Mouse (Mus musculus) forebrain, embryonic 15.5 days (tissue): ENCODE data around the gene Mlana. TPM values are rescaled to one million over a fixed set of nuclear protein-coding genes. Genes with fewer than 3 reads are reported as not detected.

Experiments
- ATAC-seq: fragments of 200-750 bp; cut with Nextera tagmentation; replicated peaks from 2 replicates; pipeline ENCODE4 v1.8.0; 2017; ENCODE audit warnings: mild to moderate bottlenecking, moderate TSS enrichment, moderate library complexity
- H3K27ac ChIP-seq: fragments of 300-500 bp; sonication (generic); replicated peaks from 2 replicates; pipeline ENCODE4 v1.5.1; 2015; ENCODE audit warnings: mild to moderate bottlenecking, inconsistent platforms
- H3K27me3 ChIP-seq: fragments of 300-500 bp; sonication (generic); 2 replicates; pipeline ENCODE4 v1.6.1; 2015; ENCODE audit warnings: inconsistent platforms
- H3K36me3 ChIP-seq: fragments of 300-500 bp; sonication (generic); 2 replicates; pipeline ENCODE4 v1.6.1; 2015; ENCODE audit warnings: mild to moderate bottlenecking, inconsistent platforms
- H3K4me1 ChIP-seq: fragments of 300-500 bp; sonication (generic); 2 replicates; pipeline ENCODE4 v1.6.1; 2015; ENCODE audit warnings: inconsistent platforms
- H3K4me2 ChIP-seq: fragments of 300-500 bp; sonication (generic); replicated peaks from 2 replicates; pipeline ENCODE4 v1.6.1; 2015; ENCODE audit warnings: mild to moderate bottlenecking, inconsistent platforms
- H3K4me3 ChIP-seq: fragments of 300-500 bp; sonication (generic); 2 replicates; pipeline ENCODE4 v1.5.1; 2015; ENCODE audit warnings: mild to moderate bottlenecking, inconsistent platforms
- H3K9ac ChIP-seq: fragments of 300-500 bp; sonication (generic); replicated peaks from 2 replicates; pipeline ENCODE4 v1.6.1; 2015; ENCODE audit warnings: mild to moderate bottlenecking, inconsistent platforms
- H3K9me3 ChIP-seq: fragments of 300-500 bp; sonication (generic); 2 replicates; pipeline ENCODE4 v1.6.1; 2016; ENCODE audit warnings: inconsistent platforms
- WGBS: fragments of 180-500 bp; shearing (Covaris S2); methylation state at CpG from one replicate; pipeline ENCODE4 v1.1.7; 2015; ENCODE audit warnings: mixed read lengths; 5-methylcytosine and 5-hydroxymethylcytosine counted together
- polyA plus RNA-seq: library from polyadenylated mRNA; unstranded; fragments of >200 nt; fragmentation: Nextera tagmentation; extraction: Ambion mirVana; gene quantifications from 2 replicates; pipeline ENCODE4 v1.2.1, GENCODE M21; 2015

The Mlana gene
- polyA plus RNA-seq, 1 experiment from 2014 or later: not detected

GRCm38 (mm10) chr19:29661974-29662580, 35.5 kb upstream of the Mlana start:
- Histone ChIP-seq H3K4me2 (no peak overlapping the region), H3K4me3 (no peak overlapping the region), H3K4me1 (no peaks in the 10 kb centered on the region), H3K9me3 (no peaks in the 10 kb centered on the region), H3K9ac (no peak overlapping the region), H3K27me3 (no peaks in the 10 kb centered on the region), H3K27ac (no peak overlapping the region), H3K36me3 (no peaks in the 10 kb centered on the region)
- WGBS: 74% methylated on average over 6 of the region's 6 CpGs
- no peak for ATAC-seq

- H3K36me3 ChIP-seq: no peaks in the 10 kb centered on the region
- H3K9me3 ChIP-seq: no peaks in the 10 kb centered on the region
- no peak overlapping the region for H3K4me2 ChIP-seq
- 75% methylated on average over 8 of the region's 8 CpGs for WGBS
- H3K27me3 ChIP-seq: no peaks in the 10 kb centered on the region
- no peak overlapping the region for H3K27ac ChIP-seq
- H3K4me1 ChIP-seq: no peaks in the 10 kb centered on the region
- H3K4me3 ChIP-seq: no peak overlapping the region
- no peak for ATAC-seq
- H3K9ac ChIP-seq: no peak overlapping the region
Measured at GRCm38 (mm10) chr19:29663780-29664179, 33.8 kb upstream of the Mlana start.

GRCm38 (mm10) chr19:29664934-29665333, 32.7 kb upstream of the Mlana start:
- Histone ChIP-seq H3K9me3 (no peaks in the 10 kb centered on the region), H3K27me3 (no peaks in the 10 kb centered on the region), H3K4me2 (no peak overlapping the region), H3K4me3 (no peak overlapping the region), H3K4me1 (no peaks in the 10 kb centered on the region), H3K27ac (no peak overlapping the region), H3K36me3 (no peaks in the 10 kb centered on the region), H3K9ac (no peak overlapping the region)
- 81% methylated on average over 5 of the region's 5 CpGs for WGBS
- ATAC-seq: no peak

GRCm38 (mm10) chr19:29666164-29666563, 31.5 kb upstream of the Mlana start:
- ATAC-seq: no peak
- no peak overlapping the region for H3K27ac ChIP-seq
- no peaks in the 10 kb centered on the region for H3K9me3 ChIP-seq
- no peaks in the 10 kb centered on the region for H3K27me3 ChIP-seq
- 90% methylated on average over 4 of the region's 4 CpGs for WGBS
- H3K9ac ChIP-seq: no peak overlapping the region
- no peak overlapping the region for H3K4me2 ChIP-seq
- no peak overlapping the region for H3K4me3 ChIP-seq
- H3K36me3 ChIP-seq: no peaks in the 10 kb centered on the region
- no peaks in the 10 kb centered on the region for H3K4me1 ChIP-seq

GRCm38 (mm10) chr19:29666965-29667594, 30.5 kb upstream of the Mlana start:
- Histone ChIP-seq H3K27ac (no peak overlapping the region), H3K27me3 (no peaks in the 10 kb centered on the region), H3K9me3 (no peaks in the 10 kb centered on the region), H3K4me2 (no peak overlapping the region), H3K9ac (no peak overlapping the region), H3K36me3 (no peaks in the 10 kb centered on the region), H3K4me3 (no peak overlapping the region), H3K4me1 (no peaks in the 10 kb centered on the region)
- WGBS: 89% methylated on average over 5 of the region's 5 CpGs
- ATAC-seq: no peak

GRCm38 (mm10) chr19:29668135-29668534, 29.5 kb upstream of the Mlana start:
- no peak overlapping the region for H3K9ac ChIP-seq
- H3K36me3 ChIP-seq: no peaks in the 10 kb centered on the region
- no peak for ATAC-seq
- 90% methylated on average over 7 of the region's 7 CpGs for WGBS
- no peaks in the 10 kb centered on the region for H3K4me1 ChIP-seq
- H3K4me3 ChIP-seq: no peak overlapping the region
- no peak overlapping the region for H3K4me2 ChIP-seq
- H3K9me3 ChIP-seq: no peaks in the 10 kb centered on the region
- no peaks in the 10 kb centered on the region for H3K27me3 ChIP-seq
- no peak overlapping the region for H3K27ac ChIP-seq

- 91% methylated on average over 6 of the region's 6 CpGs for WGBS
Measured at GRCm38 (mm10) chr19:29670247-29670646, 27.4 kb upstream of the Mlana start.

GRCm38 (mm10) chr19:29671160-29671559, 26.5 kb upstream of the Mlana start:
- no peaks in the 10 kb centered on the region for H3K27me3 ChIP-seq
- no peak overlapping the region for H3K4me2 ChIP-seq
- H3K9me3 ChIP-seq: no peaks in the 10 kb centered on the region
- no peak overlapping the region for H3K9ac ChIP-seq
- WGBS: 67% methylated on average over 2 of the region's 2 CpGs
- H3K4me1 ChIP-seq: no peaks in the 10 kb centered on the region
- no peaks in the 10 kb centered on the region for H3K36me3 ChIP-seq
- H3K4me3 ChIP-seq: no peak overlapping the region
- no peak overlapping the region for H3K27ac ChIP-seq
- no peak for ATAC-seq

More at GRCm38 (mm10) chr19:29670247-29670646, 27.4 kb upstream of the Mlana start:
- no peak overlapping the region for H3K4me2 ChIP-seq
- no peaks in the 10 kb centered on the region for H3K9me3 ChIP-seq
- H3K36me3 ChIP-seq: no peaks in the 10 kb centered on the region
- no peak for ATAC-seq
- H3K4me1 ChIP-seq: no peaks in the 10 kb centered on the region
- no peaks in the 10 kb centered on the region for H3K27me3 ChIP-seq
- no peak overlapping the region for H3K4me3 ChIP-seq
- H3K27ac ChIP-seq: no peak overlapping the region
- no peak overlapping the region for H3K9ac ChIP-seq

- H3K4me1 ChIP-seq: no peaks in the 10 kb centered on the region
- WGBS: 95% methylated on average over 13 of the region's 13 CpGs
- no peak overlapping the region for H3K4me2 ChIP-seq
- no peak overlapping the region for H3K27ac ChIP-seq
- H3K4me3 ChIP-seq: no peak overlapping the region
- no peaks in the 10 kb centered on the region for H3K36me3 ChIP-seq
- H3K9ac ChIP-seq: no peak overlapping the region
- H3K27me3 ChIP-seq: no peaks in the 10 kb centered on the region
- no peak for ATAC-seq
- no peaks in the 10 kb centered on the region for H3K9me3 ChIP-seq
Measured at GRCm38 (mm10) chr19:29672660-29673059, 25.0 kb upstream of the Mlana start.

- Histone ChIP-seq H3K4me1 (no peaks in the 10 kb centered on the region), H3K4me3 (no peak overlapping the region), H3K27ac (no peak overlapping the region), H3K9me3 (no peaks in the 10 kb centered on the region), H3K4me2 (no peak overlapping the region), H3K36me3 (no peaks in the 10 kb centered on the region), H3K27me3 (no peaks in the 10 kb centered on the region), H3K9ac (no peak overlapping the region)
- 95% methylated on average over 7 of the region's 7 CpGs for WGBS
- ATAC-seq: no peak
Measured at GRCm38 (mm10) chr19:29674946-29675345, 22.7 kb upstream of the Mlana start.

GRCm38 (mm10) chr19:29675562-29676078, 22.0 kb upstream of the Mlana start:
- H3K9ac ChIP-seq: no peak overlapping the region
- WGBS: 77% methylated on average over 9 of the region's 9 CpGs
- H3K4me3 ChIP-seq: no peak overlapping the region
- H3K36me3 ChIP-seq: no peaks in the 10 kb centered on the region
- no peak overlapping the region for H3K27ac ChIP-seq
- no peaks in the 10 kb centered on the region for H3K4me1 ChIP-seq
- no peaks in the 10 kb centered on the region for H3K27me3 ChIP-seq
- H3K9me3 ChIP-seq: no peaks in the 10 kb centered on the region
- H3K4me2 ChIP-seq: no peak overlapping the region
- no peak for ATAC-seq

- ATAC-seq: no peak
- Histone ChIP-seq H3K4me1 (no peaks in the 10 kb centered on the region), H3K27ac (no peak overlapping the region), H3K9me3 (no peaks in the 10 kb centered on the region), H3K36me3 (no peaks in the 10 kb centered on the region), H3K4me2 (no peak overlapping the region), H3K9ac (no peak overlapping the region), H3K27me3 (no peaks in the 10 kb centered on the region), H3K4me3 (no peak overlapping the region)
- 67% methylated on average over 10 of the region's 10 CpGs for WGBS
Measured at GRCm38 (mm10) chr19:29676479-29677193, 21.0 kb upstream of the Mlana start.
